Mouse (Mus musculus) forebrain, embryonic 14.5 days (tissue): ENCODE data around the gene Chrnb1. TPM values are rescaled to one million over a fixed set of nuclear protein-coding genes. Genes with fewer than 3 reads are reported as not detected.

Source experiments
- ATAC-seq: fragments of 200-750 bp; cut with Nextera tagmentation; 2 replicates; pipeline ENCODE4 v1.8.0; 2017; ENCODE audit warnings: mild to moderate bottlenecking, moderate library complexity
- DNase-seq: peaks from one replicate; pipeline ENCODE4 v3.0.0-alpha.2; 2015; ENCODE audit warnings: low spot score
- H3K27ac ChIP-seq: fragments of 300-500 bp; sonication (generic); 2 replicates; pipeline ENCODE4 v1.5.1; 2014; ENCODE audit warnings: low read depth, mild to moderate bottlenecking, control low read depth, low read length, moderate library complexity
- H3K27me3 ChIP-seq: fragments of 300-500 bp; sonication (generic); replicated peaks from 2 replicates; pipeline ENCODE4 v1.6.1; 2014; ENCODE audit warnings: low read length, control low read depth, mixed read lengths; ENCODE audit not compliant: control insufficient read depth, insufficient read depth
- H3K36me3 ChIP-seq: fragments of 300-500 bp; sonication (generic); 2 replicates; pipeline ENCODE4 v1.6.1; 2014; ENCODE audit warnings: low read length, control low read depth; ENCODE audit not compliant: control insufficient read depth, insufficient read depth
- H3K4me1 ChIP-seq: fragments of 300-500 bp; sonication (generic); 2 replicates; pipeline ENCODE4 v1.6.1; 2014; ENCODE audit warnings: antibody characterized with exemption, low read length, control low read depth; ENCODE audit not compliant: control insufficient read depth, insufficient read depth
- H3K4me2 ChIP-seq: fragments of 300-500 bp; sonication (generic); 2 replicates; pipeline ENCODE4 v1.6.1; 2014; ENCODE audit warnings: mild to moderate bottlenecking, control low read depth, low read length
- H3K4me3 ChIP-seq: fragments of 300-500 bp; sonication (generic); 2 replicates; pipeline ENCODE4 v1.5.1; 2014; ENCODE audit warnings: low read depth, low read length, control low read depth
- H3K9ac ChIP-seq: fragments of 300-500 bp; sonication (generic); 2 replicates; pipeline ENCODE4 v1.6.1; 2014; ENCODE audit warnings: mild to moderate bottlenecking, low read length, control low read depth, moderate library complexity
- H3K9me3 ChIP-seq: fragments of 300-500 bp; sonication (generic); replicated peaks from 2 replicates; pipeline ENCODE4 v1.6.1; 2016; ENCODE audit warnings: low read length, control low read depth, mixed read lengths; ENCODE audit not compliant: control insufficient read depth
- WGBS: fragments of 180-500 bp; shearing (Covaris S2); extraction: QIAGEN DNeasy Blood & Tissue Kit; methylation state at CpG from one replicate; pipeline ENCODE4 v1.1.7; 2014; 5-methylcytosine and 5-hydroxymethylcytosine counted together
- polyA plus RNA-seq: library from polyadenylated mRNA; unstranded; fragments of >200 nt; fragmentation: Nextera tagmentation; extraction: Ambion mirVana; gene quantifications from 2 replicates; pipeline ENCODE4 v1.2.1, GENCODE M21; 2014

Gene Chrnb1
- polyA plus RNA-seq, 1 experiment from 2014 or later, result 1.4 TPM

GRCm38 (mm10) chr11:69774961-69775360 lies 20.8 kb downstream of the Chrnb1 start:
- Histone ChIP-seq H3K27me3 (no peaks in the 10 kb centered on the region), H3K36me3 (0 out of 2 replicates have a peak, but pooled peaks cover 3% of the 10 kb centered on the region), H3K27ac (no peak overlapping the region), H3K4me3 (no peak overlapping the region), H3K9me3 (no peaks in the 10 kb centered on the region), H3K4me2 (no peak overlapping the region), H3K9ac (no peak overlapping the region), H3K4me1 (no peaks in the 10 kb centered on the region)
- DNase-seq (no peak), ATAC-seq (no peak)
- 62% methylated on average over 5 of the region's 5 CpGs for WGBS

GRCm38 (mm10) chr11:69767625-69767909 lies 28.2 kb downstream of the Chrnb1 start:
- 0 out of 2 replicates have a peak overlapping the region, but pooled peaks have one; percentile 52 for H3K4me2 ChIP-seq
- H3K9ac ChIP-seq, result no peak overlapping the region; the same call in 1 of the 2 replicates
- H3K4me1 ChIP-seq, result peaks cover 9% of the 10 kb centered on the region; the same call in 1 of the 2 replicates
- H3K9me3 ChIP-seq, result no peaks in the 10 kb centered on the region
- DNase-seq, result no peak
- H3K36me3 ChIP-seq, result no peaks in the 10 kb centered on the region
- ATAC-seq, result no peak
- H3K27ac ChIP-seq, result no peak overlapping the region
- H3K27me3 ChIP-seq, result no peaks in the 10 kb centered on the region
- H3K4me3 ChIP-seq, result no peak overlapping the region
- 70% methylated on average over 4 of the region's 4 CpGs for WGBS

- peak overlapping the region; percentile 52 for H3K4me2 ChIP-seq
- ATAC-seq, result no peak
- H3K36me3 ChIP-seq, result no peaks in the 10 kb centered on the region
- no peak overlapping the region for H3K27ac ChIP-seq
- H3K4me3 ChIP-seq, result peak overlapping the region; percentile 78
- DNase-seq, result no peak
- peak overlapping the region; percentile 95 for H3K9ac ChIP-seq
- WGBS, result 68% methylated on average over 13 of the region's 13 CpGs
- H3K4me1 ChIP-seq, result peaks cover 9% of the 10 kb centered on the region; the same call in 1 of the 2 replicates
- H3K27me3 ChIP-seq, result no peaks in the 10 kb centered on the region
- H3K9me3 ChIP-seq, result no peaks in the 10 kb centered on the region
These were observed 28.7 kb downstream of the Chrnb1 start for GRCm38 (mm10) chr11:69766872-69767624.

- Histone ChIP-seq H3K36me3 (no peaks in the 10 kb centered on the region), H3K9me3 (no peaks in the 10 kb centered on the region), H3K4me3 (peak overlapping the region; percentile 78), H3K4me1 (peaks cover 9% of the 10 kb centered on the region; the same call in 1 of the 2 replicates), H3K4me2 (peak overlapping the region; percentile 52), H3K27ac (peak overlapping the region; percentile 85), H3K9ac (peak overlapping the region; percentile 95), H3K27me3 (no peaks in the 10 kb centered on the region)
- DNase-seq (peak; percentile 65), ATAC-seq (peak; percentile 81)
- under 1% methylated on average over 36 of the region's 37 CpGs for WGBS
These were observed 29.6 kb downstream of the Chrnb1 start for GRCm38 (mm10) chr11:69766126-69766609.

- Histone ChIP-seq H3K27ac (peak within 1 kb of the TSS; percentile 85), H3K9me3 (no peaks in the 10 kb centered on the region), H3K4me2 (peak within 1 kb of the TSS; percentile 52), H3K4me3 (peak within 1 kb of the TSS; percentile 78), H3K9ac (peak within 1 kb of the TSS; percentile 95), H3K27me3 (no peaks in the 10 kb centered on the region), H3K4me1 (peaks cover 10% of the 10 kb centered on the region; the same call in 1 of the 2 replicates), H3K36me3 (no peaks in the 10 kb centered on the region)
- peak; percentile 71 for ATAC-seq
- 23% methylated on average over 36 of the region's 55 CpGs for WGBS
- DNase-seq, result peak; percentile 24
These were observed 30.3 kb downstream of the Chrnb1 start, which contains the start of gene Zbtb4 for GRCm38 (mm10) chr11:69765221-69766125. TSS of gene Zbtb4 (plus strand) at chr11:69765912.

GRCm38 (mm10) chr11:69763551-69763950 lies 32.2 kb downstream of the Chrnb1 start:
- DNase-seq (no peak), ATAC-seq (no peak)
- Histone ChIP-seq H3K4me3 (no peak overlapping the region), H3K36me3 (no peaks in the 10 kb centered on the region), H3K4me2 (no peak overlapping the region), H3K9ac (no peak overlapping the region), H3K4me1 (peaks cover 18% of the 10 kb centered on the region), H3K9me3 (no peaks in the 10 kb centered on the region), H3K27me3 (no peaks in the 10 kb centered on the region), H3K27ac (no peak overlapping the region)
- 58% methylated on average over 7 of the region's 7 CpGs for WGBS

GRCm38 (mm10) chr11:69761868-69762267 lies 33.9 kb downstream of the Chrnb1 start, which contains the start of gene Slc35g3:
TSS of gene Slc35g3 (minus strand) at chr11:69761968.
- peaks cover 21% of the 10 kb centered on the region for H3K4me1 ChIP-seq
- no peaks in the 10 kb centered on the region for H3K36me3 ChIP-seq
- no peak within 1 kb of the TSS for H3K9ac ChIP-seq
- no peak within 1 kb of the TSS for H3K4me3 ChIP-seq
- DNase-seq, result no peak
- no peaks in the 10 kb centered on the region for H3K27me3 ChIP-seq
- no peak within 1 kb of the TSS for H3K27ac ChIP-seq
- ATAC-seq, result no peak
- 75% methylated on average over 1 of the region's 1 CpGs for WGBS
- no peak within 1 kb of the TSS for H3K4me2 ChIP-seq
- no peaks in the 10 kb centered on the region for H3K9me3 ChIP-seq

GRCm38 (mm10) chr11:69760901-69761200 lies 34.9 kb downstream of the Chrnb1 start:
- Histone ChIP-seq H3K4me3 (no peak overlapping the region), H3K4me1 (peaks cover 25% of the 10 kb centered on the region), H3K27me3 (no peaks in the 10 kb centered on the region), H3K4me2 (no peak overlapping the region), H3K9ac (no peak overlapping the region), H3K27ac (no peak overlapping the region), H3K36me3 (no peaks in the 10 kb centered on the region), H3K9me3 (no peaks in the 10 kb centered on the region)
- WGBS, result 94% methylated on average over 7 of the region's 7 CpGs
- ATAC-seq (no peak), DNase-seq (no peak)
